Mouse (Mus musculus) intestine, embryonic 14.5 days (tissue): ENCODE data around the gene Bnc2. TPM values are rescaled to one million over a fixed set of nuclear protein-coding genes. Genes with fewer than 3 reads are reported as not detected.

Experiments used
- ATAC-seq: fragments of 200-750 bp; cut with Nextera tagmentation; replicated peaks from 2 replicates; pipeline ENCODE4 v1.8.0; 2017; ENCODE audit warnings: low read depth, moderate number of reproducible peaks, moderate TSS enrichment, moderate library complexity; ENCODE audit not compliant: low FRiP score, low TSS enrichment
- DNase-seq: peaks from one replicate; pipeline ENCODE4 v3.0.0-alpha.2; 2018; ENCODE audit warnings: low spot score
- H3K27ac ChIP-seq: fragments of 300-500 bp; sonication (generic); 2 replicates; pipeline ENCODE4 v1.5.1; 2014; ENCODE audit warnings: low read depth, mild to moderate bottlenecking, control low read depth
- H3K27me3 ChIP-seq: fragments of 300-500 bp; sonication (generic); replicated peaks from 2 replicates; pipeline ENCODE4 v1.6.1; 2014; ENCODE audit warnings: low read length, control low read depth; ENCODE audit not compliant: control insufficient read depth, insufficient read depth
- H3K36me3 ChIP-seq: fragments of 300-500 bp; sonication (generic); 2 replicates; pipeline ENCODE4 v1.6.1; 2014; ENCODE audit warnings: low read length, control low read depth; ENCODE audit not compliant: control insufficient read depth, insufficient read depth
- H3K4me1 ChIP-seq: fragments of 300-500 bp; sonication (generic); replicated peaks from 2 replicates; pipeline ENCODE4 v1.6.1; 2014; ENCODE audit warnings: low read length, control low read depth, mixed read lengths; ENCODE audit not compliant: control insufficient read depth, insufficient read depth
- H3K4me2 ChIP-seq: fragments of 300-500 bp; sonication (generic); 2 replicates; pipeline ENCODE4 v1.6.1; 2014; ENCODE audit warnings: low read length
- H3K4me3 ChIP-seq: fragments of 300-500 bp; sonication (generic); 2 replicates; pipeline ENCODE4 v1.5.1; 2014; ENCODE audit warnings: low read depth, low read length, control low read depth, mixed read lengths
- H3K9ac ChIP-seq: fragments of 300-500 bp; sonication (generic); 2 replicates; pipeline ENCODE4 v1.6.1; 2014; ENCODE audit warnings: mild to moderate bottlenecking, low read length
- H3K9me3 ChIP-seq: fragments of 300-500 bp; sonication (generic); 2 replicates; pipeline ENCODE4 v1.6.1; 2016; ENCODE audit warnings: low read length, control low read depth; ENCODE audit not compliant: control insufficient read depth
- WGBS: fragments of 180-500 bp; shearing (Covaris S2); extraction: QIAGEN DNeasy Blood & Tissue Kit; methylation state at CpG from one replicate; pipeline ENCODE4 v1.1.7; 2014; 5-methylcytosine and 5-hydroxymethylcytosine counted together
- polyA plus RNA-seq: library from polyadenylated mRNA; unstranded; fragments of >200 nt; fragmentation: Nextera tagmentation; extraction: Ambion mirVana; gene quantifications from 2 replicates; pipeline ENCODE4 v1.2.1, GENCODE M21; 2014

The Bnc2 gene
- polyA plus RNA-seq, 1 experiment from 2014 or later: 24.3 TPM

DNA sequence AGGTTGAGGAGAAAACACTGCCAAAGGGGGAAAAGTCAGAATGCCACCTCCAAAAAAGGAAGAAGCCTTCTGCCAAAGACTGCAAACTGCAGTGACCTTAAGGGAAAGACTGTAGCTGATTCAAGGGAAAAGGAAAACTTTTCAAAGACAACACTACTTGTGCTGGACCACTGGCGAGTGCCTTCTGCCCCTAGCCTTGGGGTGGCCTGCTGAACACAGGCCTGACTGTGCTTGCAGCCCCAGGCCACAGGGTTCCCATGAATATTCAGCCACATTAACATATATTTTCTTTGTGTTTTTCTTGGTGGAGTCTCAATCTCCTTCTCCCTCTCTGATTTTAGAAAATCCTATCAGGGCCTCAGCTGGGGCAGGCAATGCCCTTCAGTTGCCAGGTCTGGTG is 317.7 kb downstream of the Bnc2 start:
- H3K27me3 ChIP-seq: no peaks in the 10 kb centered on the region
- H3K4me3 ChIP-seq: no peak overlapping the region
- no peaks in the 10 kb centered on the region for H3K36me3 ChIP-seq
- no peaks in the 10 kb centered on the region for H3K9me3 ChIP-seq
- no peak overlapping the region for H3K9ac ChIP-seq
- DNase-seq (no peak), ATAC-seq (no peak)
- H3K27ac ChIP-seq: peak overlapping the region; percentile 74
- 65% methylated on average over 1 of the region's 1 CpGs for WGBS
- peaks cover 15% of the 10 kb centered on the region for H3K4me1 ChIP-seq
- no peak overlapping the region for H3K4me2 ChIP-seq

DNA sequence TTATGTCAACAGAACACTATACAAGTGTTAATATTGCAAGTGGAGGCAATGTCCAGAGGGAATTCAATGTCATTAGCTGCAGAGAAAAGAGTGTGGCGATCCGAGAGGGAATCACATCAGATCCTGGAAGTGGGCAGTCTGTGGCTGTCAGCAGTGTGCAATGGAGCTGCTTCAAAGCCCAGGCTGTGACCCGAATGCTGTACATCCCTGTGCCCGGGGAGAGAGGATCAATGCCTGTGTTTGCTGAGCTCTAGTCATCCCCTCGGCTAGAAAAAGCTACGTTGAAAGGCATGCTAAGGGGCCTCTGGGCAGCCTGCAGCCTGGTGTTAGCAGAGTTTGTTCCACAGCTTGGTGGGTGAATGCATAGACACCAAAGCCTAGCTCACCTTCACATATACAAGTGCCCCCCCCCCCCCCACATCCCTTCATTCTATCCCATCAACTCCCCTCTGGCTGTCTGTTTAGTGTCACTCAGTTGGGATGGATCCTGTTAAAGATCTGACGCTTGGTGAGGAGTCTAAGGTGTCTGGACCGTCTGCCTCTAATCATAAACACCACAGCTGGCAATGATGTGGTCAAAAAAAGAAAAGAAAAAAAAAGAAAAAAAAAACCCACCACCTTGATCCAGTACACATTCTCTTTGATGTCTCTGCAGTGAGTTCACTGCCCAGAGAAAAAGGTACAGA is 318.5 kb downstream of the Bnc2 start:
- DNase-seq: no peak

DNA sequence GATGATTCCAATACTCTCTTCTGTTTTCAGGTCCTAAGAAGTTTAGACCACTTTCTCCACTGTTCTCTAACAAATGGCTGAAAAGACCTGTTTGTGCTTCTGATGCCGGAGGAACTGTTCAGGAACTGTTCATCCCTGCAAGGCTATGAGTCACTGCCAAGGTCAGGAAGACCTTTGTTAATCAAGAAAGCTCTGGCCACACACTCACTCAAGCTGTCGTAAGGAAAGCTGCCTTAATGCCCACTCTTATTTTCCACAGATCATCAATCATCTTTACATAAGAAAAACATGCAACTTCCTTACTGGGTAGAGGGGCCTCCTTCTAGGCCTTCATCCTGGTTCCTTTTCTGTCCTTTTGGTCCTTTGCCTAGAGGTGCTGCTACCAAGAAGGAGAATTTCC is 322.4 kb downstream of the Bnc2 start:
- 39% methylated on average over 2 of the region's 2 CpGs for WGBS

More for the DNA sequence above, 318.5 kb downstream of the Bnc2 start:
- WGBS: 20% methylated on average over 8 of the region's 8 CpGs
- H3K9me3 ChIP-seq: no peaks in the 10 kb centered on the region
- H3K36me3 ChIP-seq: no peaks in the 10 kb centered on the region
- H3K27ac ChIP-seq: peak overlapping the region; percentile 33; the same call in 1 of the 2 replicates
- H3K9ac ChIP-seq: no peak overlapping the region
- no peak overlapping the region for H3K4me3 ChIP-seq
- H3K27me3 ChIP-seq: no peaks in the 10 kb centered on the region
- peaks cover 11% of the 10 kb centered on the region for H3K4me1 ChIP-seq
- H3K4me2 ChIP-seq: no peak overlapping the region
- no peak for ATAC-seq

DNA sequence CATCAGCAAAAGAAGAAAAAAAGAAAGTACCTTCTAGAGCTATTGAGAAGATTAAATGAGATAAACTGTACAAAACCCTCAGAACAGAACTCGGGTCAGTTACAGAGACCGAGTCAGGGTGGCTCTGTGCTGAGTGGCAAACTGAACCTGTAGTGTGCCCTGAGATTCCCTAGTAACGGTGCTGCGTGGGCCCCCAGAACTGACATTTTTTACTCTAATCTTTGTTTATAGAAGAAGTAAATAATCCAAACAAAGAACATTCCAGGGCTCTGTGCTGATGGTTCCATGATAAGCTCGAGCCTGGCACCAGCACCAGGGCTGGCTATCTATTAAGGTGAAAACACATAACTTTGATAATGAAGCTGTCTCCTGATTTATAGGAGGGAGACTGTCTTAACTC is 325.5 kb downstream of the Bnc2 start:
- H3K4me1 ChIP-seq: peaks cover 11% of the 10 kb centered on the region; the same call in 1 of the 2 replicates
- WGBS: 14% methylated on average over 5 of the region's 5 CpGs
- H3K27ac ChIP-seq: no peak overlapping the region; the same call in 1 of the 2 replicates
- H3K27me3 ChIP-seq: no peaks in the 10 kb centered on the region
- no peaks in the 10 kb centered on the region for H3K36me3 ChIP-seq
- no peak overlapping the region for H3K4me2 ChIP-seq
- H3K9ac ChIP-seq: no peak overlapping the region
- ATAC-seq: no peak
- DNase-seq: no peak
- H3K9me3 ChIP-seq: no peaks in the 10 kb centered on the region
- no peak overlapping the region for H3K4me3 ChIP-seq

More for the DNA sequence above, 322.4 kb downstream of the Bnc2 start:
- Histone ChIP-seq H3K4me1 (peaks cover 22% of the 10 kb centered on the region), H3K4me2 (no peak overlapping the region), H3K27me3 (no peaks in the 10 kb centered on the region), H3K9me3 (no peaks in the 10 kb centered on the region), H3K4me3 (no peak overlapping the region), H3K9ac (no peak overlapping the region), H3K36me3 (no peaks in the 10 kb centered on the region), H3K27ac (no peak overlapping the region)
- ATAC-seq (no peak), DNase-seq (no peak)

DNA sequence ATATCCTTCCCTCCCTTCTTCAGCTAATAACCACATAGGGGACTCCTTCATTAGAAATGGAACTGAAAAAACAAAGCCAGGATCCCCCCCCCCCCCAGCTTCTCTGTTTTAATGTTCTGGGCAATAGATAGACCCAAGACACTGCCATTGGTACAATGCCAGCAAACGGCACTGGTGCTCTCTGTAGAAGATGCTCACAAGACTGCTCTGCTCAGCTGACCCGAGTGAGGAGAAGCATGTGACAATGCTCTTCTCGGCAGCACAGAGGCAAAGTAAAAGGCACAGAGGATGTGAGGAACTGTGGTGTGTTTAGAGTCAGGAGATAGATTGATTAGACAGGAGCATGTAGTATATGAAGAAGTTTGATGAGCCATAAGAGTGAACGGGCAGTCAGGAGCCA is 335.9 kb downstream of the Bnc2 start:
- no peaks in the 10 kb centered on the region for H3K27me3 ChIP-seq
- H3K4me2 ChIP-seq: no peak overlapping the region
- H3K36me3 ChIP-seq: no peaks in the 10 kb centered on the region
- ATAC-seq: no peak
- no peak for DNase-seq
- H3K4me1 ChIP-seq: no peaks in the 10 kb centered on the region
- H3K4me3 ChIP-seq: no peak overlapping the region
- H3K27ac ChIP-seq: no peak overlapping the region
- no peak overlapping the region for H3K9ac ChIP-seq
- H3K9me3 ChIP-seq: no peaks in the 10 kb centered on the region
- WGBS: 67% methylated on average over 4 of the region's 4 CpGs

- Histone ChIP-seq H3K9ac (no peak overlapping the region), H3K4me2 (no peak overlapping the region), H3K4me1 (peaks cover 2% of the 10 kb centered on the region; the same call in 1 of the 2 replicates), H3K4me3 (no peak overlapping the region), H3K36me3 (no peaks in the 10 kb centered on the region), H3K27ac (no peak overlapping the region), H3K27me3 (no peaks in the 10 kb centered on the region), H3K9me3 (no peaks in the 10 kb centered on the region)
- ATAC-seq (no peak), DNase-seq (no peak)
- WGBS: 60% methylated on average over 9 of the region's 9 CpGs
Observed at GRCm38 (mm10) chr4:84331995-84332394, 343.1 kb downstream of the Bnc2 start.

- H3K9me3 ChIP-seq: no peaks in the 10 kb centered on the region
- ATAC-seq: no peak
- no peak for DNase-seq
- H3K36me3 ChIP-seq: no peaks in the 10 kb centered on the region
- H3K27ac ChIP-seq: no peak overlapping the region
- no peak overlapping the region for H3K9ac ChIP-seq
- H3K4me1 ChIP-seq: peaks cover 2% of the 10 kb centered on the region; the same call in 1 of the 2 replicates
- H3K27me3 ChIP-seq: no peaks in the 10 kb centered on the region
- 45% methylated on average over 3 of the region's 3 CpGs for WGBS
- no peak overlapping the region for H3K4me2 ChIP-seq
- no peak overlapping the region for H3K4me3 ChIP-seq
Observed at GRCm38 (mm10) chr4:84331450-84331849, 343.6 kb downstream of the Bnc2 start.

DNA sequence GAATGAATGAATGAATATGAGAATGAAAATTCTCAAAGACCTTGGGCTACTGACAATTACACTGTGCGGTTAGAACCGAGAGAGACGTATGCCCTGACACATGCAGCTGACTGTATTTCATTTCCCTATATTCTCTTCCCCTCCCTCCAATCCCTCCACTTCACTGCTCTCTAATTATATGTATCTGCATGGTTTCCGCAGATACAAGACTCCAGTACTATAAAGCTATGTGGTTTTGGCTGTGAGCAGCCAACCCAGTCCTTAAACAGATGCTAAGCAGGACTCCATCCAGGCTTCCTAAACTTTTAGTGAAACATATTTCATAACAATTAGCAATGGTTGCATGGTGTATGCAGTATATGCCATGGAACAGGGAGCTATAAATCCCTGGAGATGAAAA is 344.6 kb downstream of the Bnc2 start:
- WGBS: 71% methylated on average over 4 of the region's 4 CpGs
- Histone ChIP-seq H3K4me3 (no peak overlapping the region), H3K9me3 (no peaks in the 10 kb centered on the region), H3K4me2 (no peak overlapping the region), H3K27ac (no peak overlapping the region), H3K27me3 (no peaks in the 10 kb centered on the region), H3K36me3 (no peaks in the 10 kb centered on the region), H3K4me1 (peaks cover 2% of the 10 kb centered on the region; the same call in 1 of the 2 replicates), H3K9ac (no peak overlapping the region)
- DNase-seq (no peak), ATAC-seq (no peak)

DNA sequence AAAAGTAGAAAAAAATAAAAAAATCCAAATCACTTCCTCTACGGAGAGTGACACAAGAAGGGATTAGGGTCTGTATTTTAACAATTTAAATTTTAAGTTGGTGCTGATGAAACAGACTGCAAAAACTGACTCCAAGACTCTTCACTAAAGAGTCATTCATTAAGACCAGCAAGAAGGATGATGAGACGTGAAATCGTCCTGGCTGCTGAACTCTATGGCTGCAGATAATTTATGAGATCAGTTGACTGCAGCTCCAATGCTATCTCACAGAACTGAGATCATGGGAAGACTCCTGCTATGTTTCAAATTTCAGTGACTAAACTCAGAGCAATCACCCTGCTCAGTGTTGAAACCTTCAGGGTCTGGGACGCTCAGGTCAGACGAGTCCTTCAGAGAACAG is 345.4 kb downstream of the Bnc2 start:
- Histone ChIP-seq H3K27ac (no peak overlapping the region), H3K4me1 (peaks cover 2% of the 10 kb centered on the region; the same call in 1 of the 2 replicates), H3K9ac (no peak overlapping the region), H3K36me3 (no peaks in the 10 kb centered on the region), H3K4me2 (no peak overlapping the region), H3K27me3 (no peaks in the 10 kb centered on the region), H3K9me3 (no peaks in the 10 kb centered on the region), H3K4me3 (no peak overlapping the region)
- DNase-seq (no peak), ATAC-seq (no peak)
- 47% methylated on average over 5 of the region's 5 CpGs for WGBS
